Mouse (Mus musculus) gastrocnemius, adult 2 months (tissue): ENCODE measurements at regions not wholly inside any gene's neighbourhood (a gene's known extent, or its start where the extent isn't known, plus 50 kb on each side); places are given as distances from the start of the nearest gene placed in this dataset.
A peak's percentile ranks its signal among the peaks of the same experiment; 100 is the strongest.

ENCODE experiments used
- DNase-seq: peaks from one replicate; pipeline ENCODE4 v3.0.0; 2022
- H3K27ac ChIP-seq: fragments of 200-600 bp; 2 replicates; pipeline ENCODE4 v1.8.1; 2022; ENCODE audit warnings: mild to moderate bottlenecking
- H3K4me3 ChIP-seq: fragments of 200-600 bp; 2 replicates; pipeline ENCODE4 v1.8.1; 2022; ENCODE audit warnings: mild to moderate bottlenecking, moderate library complexity
- CTCF ChIP-seq: fragments of 200-600 bp; IDR thresholded peaks from 2 replicates; pipeline ENCODE4 v1.8.1; 2022; ENCODE audit warnings: antibody characterized with exemption, mild to moderate bottlenecking, moderate library complexity
- intact Hi-C: fragments of 180-260 bp; cut with DNase I; formaldehyde crosslinking; loops from one replicate; pipeline ENCODE4 v1.15.1; 2025

- Histone ChIP-seq H3K4me3 (no peak overlapping the region), H3K27ac (no peak overlapping the region)
- intact Hi-C loops = no loop called here
- no peak for TF ChIP-seq CTCF
- no peak for DNase-seq
Observed at GRCm38 (mm10) chr4:32131819-32132218, 106.8 kb upstream of the Bach2 start.

GRCm38 (mm10) chr4:32136151-32136550, 102.5 kb upstream of the Bach2 start:
- DNase-seq = no peak
- H3K4me3 ChIP-seq = no peak overlapping the region
- TF ChIP-seq CTCF = no peak
- no peak overlapping the region for H3K27ac ChIP-seq
- intact Hi-C loops = no loop called here

GRCm38 (mm10) chr4:32137243-32137642, 101.4 kb upstream of the Bach2 start:
- no peak for DNase-seq
- TF ChIP-seq CTCF = no peak
- intact Hi-C loops = no loop called here
- no peak overlapping the region for H3K4me3 ChIP-seq
- no peak overlapping the region for H3K27ac ChIP-seq

- TF ChIP-seq CTCF = no peak
- H3K4me3 ChIP-seq = no peak overlapping the region
- H3K27ac ChIP-seq = no peak overlapping the region
- intact Hi-C loops = no loop called here
- DNase-seq = no peak
Observed at GRCm38 (mm10) chr4:32137966-32138365, 100.6 kb upstream of the Bach2 start.

GRCm38 (mm10) chr4:32139586-32139985, 99.0 kb upstream of the Bach2 start:
- intact Hi-C loops = no loop called here
- H3K27ac ChIP-seq = no peak overlapping the region
- H3K4me3 ChIP-seq = no peak overlapping the region
- DNase-seq = no peak
- no peak for TF ChIP-seq CTCF

- intact Hi-C loops = no loop called here
- H3K27ac ChIP-seq = no peak overlapping the region
- DNase-seq = no peak
- no peak overlapping the region for H3K4me3 ChIP-seq
- TF ChIP-seq CTCF = no peak
Observed at GRCm38 (mm10) chr4:32140068-32140467, 98.5 kb upstream of the Bach2 start.

GRCm38 (mm10) chr4:32142198-32142597, 96.4 kb upstream of the Bach2 start:
- H3K4me3 ChIP-seq = no peak overlapping the region
- DNase-seq = no peak
- no peak for TF ChIP-seq CTCF
- intact Hi-C loops = no loop called here
- no peak overlapping the region for H3K27ac ChIP-seq

GRCm38 (mm10) chr4:32147146-32147545, 91.5 kb upstream of the Bach2 start:
- 0 out of 2 replicates have a peak, but pooled peaks have one; percentile 1 for TF ChIP-seq CTCF
- intact Hi-C loops = no loop called here

GRCm38 (mm10) chr4:32148597-32148996, 90.0 kb upstream of the Bach2 start:
- intact Hi-C loops = loop anchor here (2.0 kb wide), 1 partner anchor 390 kb away; no protein-coding TSS in a partner anchor
- DNase-seq = no peak
- no peak overlapping the region for H3K4me3 ChIP-seq
- no peak for TF ChIP-seq CTCF
- no peak overlapping the region for H3K27ac ChIP-seq

More at GRCm38 (mm10) chr4:32147146-32147545, 91.5 kb upstream of the Bach2 start:
- no peak for DNase-seq
- Histone ChIP-seq H3K4me3 (no peak overlapping the region), H3K27ac (no peak overlapping the region)

GRCm38 (mm10) chr4:32149171-32149570, 89.4 kb upstream of the Bach2 start:
- no peak for DNase-seq
- Histone ChIP-seq H3K4me3 (no peak overlapping the region), H3K27ac (no peak overlapping the region)
- intact Hi-C loops = loop anchor here (2.0 kb wide), 1 partner anchor 390 kb away; no protein-coding TSS in a partner anchor
- no peak for TF ChIP-seq CTCF

GRCm38 (mm10) chr4:32153356-32153755, 85.2 kb upstream of the Bach2 start:
- Histone ChIP-seq H3K27ac (no peak overlapping the region), H3K4me3 (no peak overlapping the region)
- intact Hi-C loops = loop anchor here (5.0 kb wide), 1 partner anchor 419 kb away; no protein-coding TSS in a partner anchor
- DNase-seq = peak; percentile 39
- peak; percentile 66 for TF ChIP-seq CTCF

GRCm38 (mm10) chr4:32156965-32157364, 81.6 kb upstream of the Bach2 start:
- intact Hi-C loops = no loop called here
- no peak for TF ChIP-seq CTCF
- DNase-seq = no peak

GRCm38 (mm10) chr4:32158451-32158850, 80.2 kb upstream of the Bach2 start:
- Histone ChIP-seq H3K4me3 (no peak overlapping the region), H3K27ac (no peak overlapping the region)
- DNase-seq = no peak
- intact Hi-C loops = no loop called here
- no peak for TF ChIP-seq CTCF

More at GRCm38 (mm10) chr4:32156965-32157364, 81.6 kb upstream of the Bach2 start:
- Histone ChIP-seq H3K27ac (no peak overlapping the region), H3K4me3 (no peak overlapping the region)

GRCm38 (mm10) chr4:32158886-32159285, 79.7 kb upstream of the Bach2 start:
- Histone ChIP-seq H3K4me3 (no peak overlapping the region), H3K27ac (no peak overlapping the region)
- DNase-seq = no peak
- TF ChIP-seq CTCF = no peak
- intact Hi-C loops = no loop called here
